Mouse (Mus musculus) liver, embryonic 14.5 days (tissue): Measurements from ENCODE around the gene Vamp2. TPM values are rescaled to one million over a fixed set of nuclear protein-coding genes. Genes with fewer than 3 reads are reported as not detected.
A peak's percentile ranks its signal among the peaks of the same experiment; 100 is the strongest.

Experiments
- ATAC-seq: fragments of 200-750 bp; cut with Nextera tagmentation; 2 replicates; pipeline ENCODE4 v1.8.0; 2017; ENCODE audit warnings: moderate number of reproducible peaks, mild to moderate bottlenecking, moderate library complexity; ENCODE audit not compliant: insufficient read depth
- DNase-seq, 3 experiments: peaks; one replicate each; pipeline ENCODE4 v3.0.0-alpha.2; 2012 to 2013; ENCODE audit warnings: low read depth in 3 of 3, low spot score in 3 of 3
- H3K27ac ChIP-seq: fragments of 300-500 bp; sonication (generic); 2 replicates; pipeline ENCODE4 v1.5.1; 2014; ENCODE audit warnings: moderate library complexity, mild to moderate bottlenecking, control low read depth, inconsistent platforms
- H3K27me3 ChIP-seq: fragments of 300-500 bp; sonication (generic); 2 replicates; pipeline ENCODE4 v1.6.1; 2014; ENCODE audit warnings: mild to moderate bottlenecking, low read length, moderate library complexity; ENCODE audit not compliant: control insufficient read depth, insufficient read depth
- H3K36me3 ChIP-seq: fragments of 300-500 bp; sonication (generic); replicated peaks from 2 replicates; pipeline ENCODE4 v1.6.1; 2014; ENCODE audit warnings: low read depth; ENCODE audit not compliant: control insufficient read depth, insufficient read depth
- H3K4me1 ChIP-seq, 2 experiments: fragments of 200-500 bp in 1 of 2; fragments of 300-500 bp in 1 of 2; sonication (generic) in 1 of 2; replicated peaks; 2 replicates each; pipeline ENCODE4 v1.6.1; 2012 to 2014; ENCODE audit warnings: antibody characterized with exemption in 1 of 2, inconsistent platforms in 1 of 2, low read length in 1 of 2; ENCODE audit not compliant: control insufficient read depth in 2 of 2, insufficient read depth in 2 of 2
- H3K4me2 ChIP-seq: fragments of 300-500 bp; sonication (generic); 2 replicates; pipeline ENCODE4 v1.6.1; 2014; ENCODE audit warnings: low read depth, mild to moderate bottlenecking, control low read depth, moderate library complexity
- H3K4me3 ChIP-seq, 2 experiments: fragments of 200-500 bp in 1 of 2; fragments of 300-500 bp in 1 of 2; sonication (generic) in 1 of 2; 2 replicates each; pipeline ENCODE4 v1.5.1; 2012 to 2014; ENCODE audit warnings: low read depth in 2 of 2, low read length in 2 of 2, mild to moderate bottlenecking in 2 of 2, control low read depth in 1 of 2, inconsistent platforms in 1 of 2, moderate library complexity in 1 of 2; ENCODE audit not compliant: insufficient read depth in 1 of 2
- H3K9ac ChIP-seq: fragments of 300-500 bp; sonication (generic); replicated peaks from 2 replicates; pipeline ENCODE4 v1.6.1; 2014; ENCODE audit warnings: mild to moderate bottlenecking, control low read depth, moderate library complexity
- H3K9me3 ChIP-seq: fragments of 300-500 bp; sonication (generic); 2 replicates; pipeline ENCODE4 v1.6.1; 2016; ENCODE audit warnings: low read length, mixed read lengths; ENCODE audit not compliant: control insufficient read depth
- CTCF ChIP-seq: IDR thresholded peaks from 2 replicates; pipeline ENCODE4 v1.5.1; 2016; ENCODE audit warnings: antibody characterized with exemption, low read depth, control low read depth
- EP300 ChIP-seq: IDR thresholded peaks from 2 replicates; pipeline ENCODE4 v1.6.1; 2016; ENCODE audit warnings: antibody characterized with exemption, low read depth
- WGBS: fragments of 180-500 bp; shearing (Covaris S2); extraction: QIAGEN DNeasy Blood & Tissue Kit; methylation state at CpG from one replicate; pipeline ENCODE4 v1.1.7; 2014; ENCODE audit not compliant: insufficient replicate concordance; 5-methylcytosine and 5-hydroxymethylcytosine counted together
- polyA plus RNA-seq, 2 experiments: library from polyadenylated mRNA; depleted of rRNA in 1 of 2; stranded (reverse) in 1 of 2; unstranded in 1 of 2; fragments of >200 nt; fragmentation: Nextera tagmentation in 1 of 2; extraction: Ambion mirVana in 1 of 2; gene quantifications; 2 replicates each; pipeline versions ENCODE4 v1.2.1 to v1.2.3; 2012 to 2014

The Vamp2 gene
- polyA plus RNA-seq, 2 experiments: 11.4 to 23.1 TPM

DNA sequence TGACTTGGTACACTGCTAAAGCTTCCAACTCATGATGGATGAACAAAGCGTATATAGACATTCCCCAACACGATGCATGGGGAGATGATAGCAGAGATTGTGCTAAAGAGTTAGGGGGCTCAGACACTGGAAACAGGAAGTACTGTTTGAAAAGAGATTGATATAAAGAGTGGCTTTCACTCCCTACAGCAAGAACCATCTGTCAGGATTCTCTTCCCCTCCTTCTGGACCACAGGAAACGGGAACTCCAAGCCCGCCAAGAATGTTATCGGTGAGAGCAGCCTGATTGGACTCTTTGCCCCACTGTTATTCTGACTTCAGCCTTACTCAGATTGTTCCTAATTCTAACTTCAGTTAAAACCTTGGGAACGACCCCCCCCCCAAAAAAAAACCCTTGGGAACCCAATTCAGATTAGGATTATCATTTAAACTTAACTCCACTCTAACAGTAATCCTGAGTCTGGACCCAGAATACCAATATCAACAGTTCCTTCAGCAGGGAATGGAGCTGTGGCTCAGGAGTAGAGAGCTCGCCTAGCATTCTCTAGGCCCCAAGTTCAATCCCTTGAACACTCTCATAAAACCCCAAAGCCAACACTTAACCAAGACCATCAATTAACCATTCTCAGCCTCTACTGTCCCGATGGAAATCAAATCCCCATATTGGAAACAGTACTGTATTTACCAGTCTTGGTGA, 40.3 kb downstream of the Vamp2 start:
- 27% methylated on average over 8 of the region's 8 CpGs for WGBS
- ATAC-seq (no peak), DNase-seq (no peak)
- Histone ChIP-seq H3K27me3 (no peaks in the 10 kb centered on the region; the same call in 1 of the 2 replicates), H3K4me3 (no peak overlapping the region), H3K27ac (no peak overlapping the region), H3K9me3 (no peaks in the 10 kb centered on the region), H3K9ac (no peak overlapping the region), H3K4me1 (peaks cover 0 to 11% of the 10 kb centered on the region in 2 experiments; a peak in 3 of 4 replicates), H3K4me2 (no peak overlapping the region), H3K36me3 (no peaks in the 10 kb centered on the region)
- no peak for TF ChIP-seq CTCF

DNA sequence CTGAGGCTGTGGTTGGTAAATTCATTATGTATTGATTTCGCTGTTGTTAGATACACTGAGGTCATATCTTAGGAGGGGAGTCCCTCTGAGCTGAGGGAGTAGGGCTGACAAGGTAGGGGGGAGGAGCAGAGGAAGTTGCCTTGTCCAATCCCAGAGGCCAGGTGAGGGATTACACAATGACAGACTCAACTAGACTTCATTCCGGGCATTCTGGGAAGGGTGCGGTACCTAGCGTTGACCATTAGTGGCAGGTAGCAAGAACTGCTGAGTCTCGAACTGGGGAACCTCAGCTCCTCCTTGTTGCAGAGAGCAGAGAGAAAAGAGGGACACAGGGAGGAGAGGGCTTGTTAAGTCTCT, 45.3 kb downstream of the Vamp2 start:
- no peaks in the 10 kb centered on the region for H3K9me3 ChIP-seq
- peak overlapping the region; percentile 68 for H3K4me2 ChIP-seq
- DNase-seq (no peak), ATAC-seq (no peak)
- 43% methylated on average over 5 of the region's 5 CpGs for WGBS
- no peak overlapping the region for H3K4me3 ChIP-seq
- H3K27ac ChIP-seq: no peak overlapping the region
- no peak for TF ChIP-seq CTCF
- TF ChIP-seq EP300: no peak
- H3K4me1 ChIP-seq: peaks cover 0 to 2% of the 10 kb centered on the region in 2 experiments; a peak in 2 of 4 replicates
- H3K36me3 ChIP-seq: no peaks in the 10 kb centered on the region
- H3K9ac ChIP-seq: no peak overlapping the region
- H3K27me3 ChIP-seq: no peaks in the 10 kb centered on the region

DNA sequence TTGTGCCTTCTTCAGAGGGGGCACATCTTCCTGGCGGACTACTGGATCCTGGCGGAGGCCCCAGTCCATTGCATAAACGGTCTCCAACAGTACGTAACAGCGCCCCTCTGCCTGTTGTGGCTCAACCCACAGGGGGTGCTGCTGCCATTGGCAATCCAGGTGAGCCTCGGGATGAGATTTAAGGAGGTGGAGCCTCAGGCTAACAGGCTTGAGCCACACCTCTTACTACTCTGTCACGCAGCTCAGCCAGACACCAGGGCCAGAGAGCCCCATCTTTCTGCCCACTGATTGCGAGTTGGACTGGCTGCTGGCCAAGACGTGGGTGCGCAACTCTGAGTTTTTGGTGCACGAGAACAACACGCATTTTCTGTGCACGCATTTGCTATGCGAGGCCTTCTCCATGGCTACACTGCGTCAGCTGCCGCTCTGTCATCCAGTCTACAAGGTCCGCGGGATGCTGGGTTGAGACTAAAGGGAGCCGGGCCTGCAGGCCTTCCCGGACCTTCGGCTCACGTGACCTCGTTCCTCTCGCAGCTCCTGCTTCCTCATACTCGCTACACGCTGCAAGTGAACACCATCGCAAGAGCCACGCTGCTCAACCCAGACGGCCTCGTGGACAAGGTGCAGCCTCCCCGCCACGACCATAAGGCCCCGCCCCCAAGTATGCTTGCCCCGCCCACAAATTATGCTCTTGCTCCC, 45.8 kb downstream of the Vamp2 start:
- WGBS: 5% methylated on average over 34 of the region's 34 CpGs
- no peak for DNase-seq
- no peak overlapping the region for H3K27ac ChIP-seq
- H3K4me1 ChIP-seq: peaks cover 0 to 2% of the 10 kb centered on the region in 2 experiments; a peak in 2 of 4 replicates
- H3K4me2 ChIP-seq: peak overlapping the region; percentile 68
- H3K4me3 ChIP-seq: peak overlapping the region; percentile 31 to 41
- no peak overlapping the region; the same call in 1 of the 2 replicates for H3K9ac ChIP-seq
- H3K9me3 ChIP-seq: no peaks in the 10 kb centered on the region
- peak; percentile 40; the same call in 1 of the 2 replicates for ATAC-seq
- H3K36me3 ChIP-seq: no peaks in the 10 kb centered on the region
- H3K27me3 ChIP-seq: no peaks in the 10 kb centered on the region
- TF ChIP-seq EP300 (no peak), CTCF (peak; percentile 60)

DNA sequence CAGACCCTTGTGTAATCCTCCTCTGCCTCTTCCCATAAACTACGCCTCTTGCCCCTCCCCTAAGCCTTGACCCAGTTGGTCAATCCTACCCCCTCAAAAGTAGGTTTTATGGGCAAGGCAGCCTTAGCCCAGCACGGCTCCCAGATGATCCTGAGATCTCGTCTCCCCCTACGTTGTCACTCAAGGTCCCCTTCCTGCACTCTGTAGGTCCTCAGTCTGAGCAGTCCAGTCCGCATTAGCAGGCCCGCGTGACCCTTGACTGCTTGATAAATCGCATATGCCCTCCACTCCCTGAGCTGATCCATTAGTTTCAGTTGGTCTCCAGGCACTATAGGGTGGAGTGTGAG, 46.3 kb downstream of the Vamp2 start:
- H3K9me3 ChIP-seq: no peaks in the 10 kb centered on the region
- TF ChIP-seq EP300: no peak
- TF ChIP-seq CTCF: no peak
- no peak for DNase-seq

DNA sequence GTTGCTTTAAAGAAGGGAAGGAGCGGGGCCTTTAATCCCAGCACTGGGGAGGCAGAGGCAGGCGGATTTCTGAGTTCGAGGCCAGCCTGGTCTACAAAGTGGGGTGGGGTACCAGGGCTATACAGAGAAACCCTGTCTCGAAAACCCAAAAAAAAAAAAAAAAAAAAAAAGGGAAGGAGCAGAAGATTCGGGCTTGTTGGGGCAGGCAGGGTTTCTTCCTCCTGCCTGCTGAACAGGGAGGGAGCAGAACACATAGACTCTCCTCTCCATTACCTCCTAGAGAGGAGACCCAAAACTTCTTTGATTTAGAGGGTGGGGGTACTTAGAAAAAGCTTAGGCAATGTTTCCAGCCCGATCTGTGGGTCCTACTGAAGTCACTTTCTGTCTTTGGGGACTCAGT, 47.1 kb downstream of the Vamp2 start:
- 50% methylated on average over 6 of the region's 6 CpGs for WGBS

More for the DNA sequence above, 46.3 kb downstream of the Vamp2 start:
- Histone ChIP-seq H3K9ac (no peak overlapping the region; the same call in 1 of the 2 replicates), H3K36me3 (no peaks in the 10 kb centered on the region), H3K4me3 (peak overlapping the region in 1 of 2 experiments; percentile 41; a peak in 1 of 4 replicates), H3K4me2 (peak overlapping the region; percentile 68), H3K4me1 (peaks cover 0 to 2% of the 10 kb centered on the region in 2 experiments; a peak in 2 of 4 replicates), H3K27me3 (no peaks in the 10 kb centered on the region), H3K27ac (no peak overlapping the region)
- 49% methylated on average over 8 of the region's 8 CpGs for WGBS
- ATAC-seq: no peak

More for the DNA sequence above, 47.1 kb downstream of the Vamp2 start:
- Histone ChIP-seq H3K4me2 (no peak overlapping the region), H3K36me3 (no peaks in the 10 kb centered on the region), H3K9me3 (no peaks in the 10 kb centered on the region), H3K4me3 (no peak overlapping the region), H3K27ac (no peak overlapping the region), H3K27me3 (no peaks in the 10 kb centered on the region), H3K9ac (no peak overlapping the region), H3K4me1 (peaks cover 0 to 2% of the 10 kb centered on the region in 2 experiments; a peak in 2 of 4 replicates)
- ATAC-seq (no peak), DNase-seq (no peak)
- TF ChIP-seq EP300 (no peak), CTCF (no peak)

Other genes starting within 250 kb of the Vamp2 start
- 20.2 and 21.1 TPM in 2 replicates for gene Ndel1, start 216.6 kb upstream of the Vamp2 start, polyA plus RNA-seq (2012; rRNA removed)
- gene Ndel1, start 216.6 kb upstream of the Vamp2 start, polyA plus RNA-seq (2014; fragmentation: Nextera tagmentation; extraction: Ambion mirVana): 28.1 and 30.8 TPM in 2 replicates
- gene Rnf222, start 199.9 kb upstream of the Vamp2 start, polyA plus RNA-seq (2012; rRNA removed): 0.08 and 0.09 TPM in 2 replicates
- gene Rnf222, start 199.9 kb upstream of the Vamp2 start, polyA plus RNA-seq (2014; fragmentation: Nextera tagmentation; extraction: Ambion mirVana): 0.10 TPM in 1 of 2 replicates, not detected in the other
- 1,827 and 1,859 TPM in 2 replicates for gene Rpl26, start 186.9 kb upstream of the Vamp2 start, polyA plus RNA-seq (2012; rRNA removed)
- 829 and 850 TPM in 2 replicates for gene Rpl26, start 186.9 kb upstream of the Vamp2 start, polyA plus RNA-seq (2014; fragmentation: Nextera tagmentation; extraction: Ambion mirVana)
- not detected in 2 replicates for gene Odf4, start 161.4 kb upstream of the Vamp2 start, polyA plus RNA-seq (2012; rRNA removed)
- not detected in 2 replicates for gene Odf4, start 161.4 kb upstream of the Vamp2 start, polyA plus RNA-seq (2014; fragmentation: Nextera tagmentation; extraction: Ambion mirVana)
- gene Arhgef15, start 131.0 kb upstream of the Vamp2 start, polyA plus RNA-seq (2012; rRNA removed): 1.4 and 3.5 TPM in 2 replicates
- 0.89 and 1.2 TPM in 2 replicates for gene Arhgef15, start 131.0 kb upstream of the Vamp2 start, polyA plus RNA-seq (2014; fragmentation: Nextera tagmentation; extraction: Ambion mirVana)
- gene Slc25a35, start 120.4 kb upstream of the Vamp2 start, polyA plus RNA-seq (2012; rRNA removed): 0.58 and 0.59 TPM in 2 replicates
- gene Slc25a35, start 120.4 kb upstream of the Vamp2 start, polyA plus RNA-seq (2014; fragmentation: Nextera tagmentation; extraction: Ambion mirVana): 0.13 and 0.51 TPM in 2 replicates
- gene Rangrf, start 113.3 kb upstream of the Vamp2 start, polyA plus RNA-seq (2012; rRNA removed): 20.5 and 23.0 TPM in 2 replicates
- 29.2 and 31.2 TPM in 2 replicates for gene Rangrf, start 113.3 kb upstream of the Vamp2 start, polyA plus RNA-seq (2014; fragmentation: Nextera tagmentation; extraction: Ambion mirVana)
- gene Pfas, start 80.0 kb upstream of the Vamp2 start, polyA plus RNA-seq (2012; rRNA removed): 11.0 and 11.4 TPM in 2 replicates
- gene Pfas, start 80.0 kb upstream of the Vamp2 start, polyA plus RNA-seq (2014; fragmentation: Nextera tagmentation; extraction: Ambion mirVana): 15.1 and 17.2 TPM in 2 replicates
- gene Ctc1, start 72.6 kb upstream of the Vamp2 start, polyA plus RNA-seq (2012; rRNA removed): 21.9 and 23.9 TPM in 2 replicates
- 15.2 and 17.5 TPM in 2 replicates for gene Ctc1, start 72.6 kb upstream of the Vamp2 start, polyA plus RNA-seq (2014; fragmentation: Nextera tagmentation; extraction: Ambion mirVana)
- gene Aurkb, start 42.8 kb upstream of the Vamp2 start, polyA plus RNA-seq (2012; rRNA removed): 65.6 and 78.6 TPM in 2 replicates
- gene Aurkb, start 42.8 kb upstream of the Vamp2 start, polyA plus RNA-seq (2014; fragmentation: Nextera tagmentation; extraction: Ambion mirVana): 90.8 and 94.3 TPM in 2 replicates
- gene Borcs6, start 28.8 kb upstream of the Vamp2 start, polyA plus RNA-seq (2012; rRNA removed): 3.0 and 3.4 TPM in 2 replicates
- 2.2 and 3.0 TPM in 2 replicates for gene Borcs6, start 28.8 kb upstream of the Vamp2 start, polyA plus RNA-seq (2014; fragmentation: Nextera tagmentation; extraction: Ambion mirVana)
- gene Tmem107, start 17.7 kb upstream of the Vamp2 start, polyA plus RNA-seq (2012; rRNA removed): 12.0 and 18.0 TPM in 2 replicates
- gene Tmem107, start 17.7 kb upstream of the Vamp2 start, polyA plus RNA-seq (2014; fragmentation: Nextera tagmentation; extraction: Ambion mirVana): 21.9 and 29.3 TPM in 2 replicates
- 1.8 and 1.9 TPM in 2 replicates for gene Per1, start 6.7 kb downstream of the Vamp2 start, polyA plus RNA-seq (2012; rRNA removed)
- gene Per1, start 6.7 kb downstream of the Vamp2 start, polyA plus RNA-seq (2014; fragmentation: Nextera tagmentation; extraction: Ambion mirVana): 3.0 and 4.2 TPM in 2 replicates
- gene Hes7, start 31.9 kb downstream of the Vamp2 start, polyA plus RNA-seq (2012; rRNA removed): 0.08 and 0.12 TPM in 2 replicates
- 0.05 TPM in 1 of 2 replicates, not detected in the other for gene Hes7, start 31.9 kb downstream of the Vamp2 start, polyA plus RNA-seq (2014; fragmentation: Nextera tagmentation; extraction: Ambion mirVana)
- gene 9130213A22Rik, start 34.1 kb downstream of the Vamp2 start, polyA plus RNA-seq (2012; rRNA removed): 0.05 and 0.08 TPM in 2 replicates
- gene 9130213A22Rik, start 34.1 kb downstream of the Vamp2 start, polyA plus RNA-seq (2014; fragmentation: Nextera tagmentation; extraction: Ambion mirVana): not detected in 2 replicates
- 0.05 and 0.38 TPM in 2 replicates for gene Aloxe3, start 37.4 kb downstream of the Vamp2 start, polyA plus RNA-seq (2012; rRNA removed)
- gene Aloxe3, start 37.4 kb downstream of the Vamp2 start, polyA plus RNA-seq (2014; fragmentation: Nextera tagmentation; extraction: Ambion mirVana): 0.15 TPM in 1 of 2 replicates, not detected in the other
- gene Alox12b, start 68.5 kb downstream of the Vamp2 start, polyA plus RNA-seq (2012; rRNA removed): not detected in 2 replicates
- gene Alox12b, start 68.5 kb downstream of the Vamp2 start, polyA plus RNA-seq (2014; fragmentation: Nextera tagmentation; extraction: Ambion mirVana): not detected in 2 replicates
- gene Alox8, start 109.4 kb downstream of the Vamp2 start, polyA plus RNA-seq (2012; rRNA removed): 0.01 and 0.03 TPM in 2 replicates
- not detected in 2 replicates for gene Alox8, start 109.4 kb downstream of the Vamp2 start, polyA plus RNA-seq (2014; fragmentation: Nextera tagmentation; extraction: Ambion mirVana)
- not detected in 2 replicates for gene Gucy2e, start 148.5 kb downstream of the Vamp2 start, polyA plus RNA-seq (2012; rRNA removed)
- not detected in 2 replicates for gene Gucy2e, start 148.5 kb downstream of the Vamp2 start, polyA plus RNA-seq (2014; fragmentation: Nextera tagmentation; extraction: Ambion mirVana)
- gene Cntrob, start 235.3 kb downstream of the Vamp2 start, polyA plus RNA-seq (2012; rRNA removed): 7.8 and 9.8 TPM in 2 replicates
- 5.0 and 6.5 TPM in 2 replicates for gene Cntrob, start 235.3 kb downstream of the Vamp2 start, polyA plus RNA-seq (2014; fragmentation: Nextera tagmentation; extraction: Ambion mirVana)
- gene Trappc1, start 235.5 kb downstream of the Vamp2 start, polyA plus RNA-seq (2012; rRNA removed): 49.6 and 62.9 TPM in 2 replicates
- 101 and 106 TPM in 2 replicates for gene Trappc1, start 235.5 kb downstream of the Vamp2 start, polyA plus RNA-seq (2014; fragmentation: Nextera tagmentation; extraction: Ambion mirVana)
- 0.09 and 0.20 TPM in 2 replicates for gene Kcnab3, start 237.8 kb downstream of the Vamp2 start, polyA plus RNA-seq (2012; rRNA removed)
- 0.06 and 0.10 TPM in 2 replicates for gene Kcnab3, start 237.8 kb downstream of the Vamp2 start, polyA plus RNA-seq (2014; fragmentation: Nextera tagmentation; extraction: Ambion mirVana)